Mouse (Mus musculus) heart, postnatal 0 days (tissue): ENCODE measurements at regions not wholly inside any gene's neighbourhood (a gene's known extent, or its start where the extent isn't known, plus 50 kb on each side); places are given as distances from the start of the nearest gene placed in this dataset.

ENCODE experiments used
- CTCF ChIP-seq: IDR thresholded peaks from 2 replicates; pipeline ENCODE4 v1.5.1; 2016; ENCODE audit warnings: antibody characterized with exemption, control low read depth, low read depth
- EP300 ChIP-seq: IDR thresholded peaks from 2 replicates; pipeline ENCODE4 v1.6.1; 2016; ENCODE audit warnings: antibody characterized with exemption, low read depth

- TF ChIP-seq CTCF (no peak), EP300 (no peak)
Observed at GRCm38 (mm10) chr4:140396548-140396947, 150.0 kb upstream of the Igsf21 start.
